Mouse (Mus musculus): ENCODE data around the gene Dctd. TPM values are rescaled to one million over a fixed set of nuclear protein-coding genes. Genes with fewer than 3 reads are reported as not detected.

The Dctd gene
- total and polyA plus RNA-seq, 2 experiments from 2014 or later, result 12.9 to 14.2 TPM

- ATAC-seq (ENCODE audit: low FRiP score) (no peak), DNase-seq (ENCODE audit: low spot score) (peak; percentile 76)
- H3K4me3 ChIP-seq (ENCODE audit: low read depth, low read length), result no peak overlapping the region
- H3K9me3 ChIP-seq (ENCODE audit: low read length), result no peaks in the 10 kb centered on the region
- no peak overlapping the region for H3K4me2 ChIP-seq (ENCODE audit: low read depth, low read length, poor library complexity, severe bottlenecking)
- peaks cover 6% of the 10 kb centered on the region; the same call in 1 of the 2 replicates for H3K4me1 ChIP-seq (ENCODE audit: insufficient read depth, low read length)
- 38% methylated on average over 19 of the region's 19 CpGs for WGBS
- no peak for TF ChIP-seq CTCF (IDR thresholded peaks at IDR 0.05)
- H3K27ac ChIP-seq (ENCODE audit: low read depth, low read length), result no peak overlapping the region
- no peaks in the 10 kb centered on the region; the same call in 1 of the 2 replicates for H3K27me3 ChIP-seq (ENCODE audit: insufficient read depth, low read length)
- H3K36me3 ChIP-seq (ENCODE audit: insufficient read depth, low read length), result no peaks in the 10 kb centered on the region
- no peak overlapping the region for H3K9ac ChIP-seq (replicated peaks; ENCODE audit: low read length, poor library complexity, severe bottlenecking)
Measured at GRCm38 (mm10) chr8:48152062-48152738, 53.3 kb downstream of the Dctd start.

GRCm38 (mm10) chr8:48153360-48154121, 54.6 kb downstream of the Dctd start:
- Histone ChIP-seq H3K4me1 (ENCODE audit: insufficient read depth, low read length) (peaks cover 6% of the 10 kb centered on the region; the same call in 1 of the 2 replicates), H3K4me3 (ENCODE audit: low read depth, low read length) (no peak overlapping the region), H3K36me3 (ENCODE audit: insufficient read depth, low read length) (no peaks in the 10 kb centered on the region), H3K27me3 (ENCODE audit: insufficient read depth, low read length) (peaks cover 6% of the 10 kb centered on the region; the same call in 1 of the 2 replicates), H3K9ac (replicated peaks; ENCODE audit: low read length, poor library complexity, severe bottlenecking) (no peak overlapping the region), H3K27ac (ENCODE audit: low read depth, low read length) (no peak overlapping the region), H3K9me3 (ENCODE audit: low read length) (no peaks in the 10 kb centered on the region), H3K4me2 (ENCODE audit: low read depth, low read length, poor library complexity, severe bottlenecking) (peak overlapping the region; percentile 27)
- DNase-seq (ENCODE audit: low spot score) (peak; percentile 95), ATAC-seq (ENCODE audit: low FRiP score) (peak; percentile 92)
- no peak for TF ChIP-seq CTCF (IDR thresholded peaks at IDR 0.05)
- 9% methylated on average over 15 of the region's 15 CpGs for WGBS

GRCm38 (mm10) chr8:48157718-48158117, 58.8 kb downstream of the Dctd start:
- Histone ChIP-seq H3K27me3 (ENCODE audit: insufficient read depth, low read length) (peaks cover 6% of the 10 kb centered on the region; the same call in 1 of the 2 replicates), H3K9ac (replicated peaks; ENCODE audit: low read length, poor library complexity, severe bottlenecking) (no peak overlapping the region), H3K9me3 (ENCODE audit: low read length) (no peaks in the 10 kb centered on the region), H3K4me3 (ENCODE audit: low read depth, low read length) (no peak overlapping the region), H3K4me1 (ENCODE audit: insufficient read depth, low read length) (peaks cover 6% of the 10 kb centered on the region; the same call in 1 of the 2 replicates), H3K27ac (ENCODE audit: low read depth, low read length) (no peak overlapping the region), H3K36me3 (ENCODE audit: insufficient read depth, low read length) (no peaks in the 10 kb centered on the region), H3K4me2 (ENCODE audit: low read depth, low read length, poor library complexity, severe bottlenecking) (no peak overlapping the region)
- WGBS, result 36% methylated on average over 10 of the region's 10 CpGs
- DNase-seq (ENCODE audit: low spot score) (no peak), ATAC-seq (ENCODE audit: low FRiP score) (no peak)
- no peak for TF ChIP-seq CTCF (IDR thresholded peaks at IDR 0.05)

- H3K27ac ChIP-seq (ENCODE audit: low read depth, low read length), result no peak overlapping the region
- DNase-seq (ENCODE audit: low spot score) (no peak), ATAC-seq (ENCODE audit: low FRiP score) (no peak)
- no peaks in the 10 kb centered on the region for H3K9me3 ChIP-seq (ENCODE audit: low read length)
- no peaks in the 10 kb centered on the region for H3K36me3 ChIP-seq (ENCODE audit: insufficient read depth, low read length)
- TF ChIP-seq CTCF (IDR thresholded peaks at IDR 0.05), result peak; percentile 4; the same call in 1 of the 2 replicates
- H3K4me2 ChIP-seq (ENCODE audit: low read depth, low read length, poor library complexity, severe bottlenecking), result no peak overlapping the region
- peaks cover under 1% of the 10 kb centered on the region; the same call in 1 of the 2 replicates for H3K4me1 ChIP-seq (ENCODE audit: insufficient read depth, low read length)
- H3K4me3 ChIP-seq (ENCODE audit: low read depth, low read length), result no peak overlapping the region
- WGBS, result 67% methylated on average over 15 of the region's 15 CpGs
- H3K27me3 ChIP-seq (ENCODE audit: insufficient read depth, low read length), result peaks cover 6% of the 10 kb centered on the region; the same call in 1 of the 2 replicates
- H3K9ac ChIP-seq (replicated peaks; ENCODE audit: low read length, poor library complexity, severe bottlenecking), result no peak overlapping the region
Measured at GRCm38 (mm10) chr8:48158560-48159217, 59.8 kb downstream of the Dctd start.

GRCm38 (mm10) chr8:48177406-48177805, 78.5 kb downstream of the Dctd start:
- H3K4me2 ChIP-seq (ENCODE audit: low read depth, low read length, poor library complexity, severe bottlenecking), result no peak overlapping the region
- ATAC-seq (ENCODE audit: low FRiP score) (no peak), DNase-seq (ENCODE audit: low spot score) (peak; percentile 24)
- no peak overlapping the region for H3K27ac ChIP-seq (ENCODE audit: low read depth, low read length)
- 83% methylated on average over 4 of the region's 4 CpGs for WGBS
- H3K27me3 ChIP-seq (ENCODE audit: insufficient read depth, low read length), result no peaks in the 10 kb centered on the region
- H3K4me3 ChIP-seq (ENCODE audit: low read depth, low read length), result no peak overlapping the region
- no peaks in the 10 kb centered on the region for H3K36me3 ChIP-seq (ENCODE audit: insufficient read depth, low read length)
- H3K9ac ChIP-seq (replicated peaks; ENCODE audit: low read length, poor library complexity, severe bottlenecking), result no peak overlapping the region
- H3K9me3 ChIP-seq (ENCODE audit: low read length), result no peaks in the 10 kb centered on the region
- TF ChIP-seq CTCF (IDR thresholded peaks at IDR 0.05), result no peak
- H3K4me1 ChIP-seq (ENCODE audit: insufficient read depth, low read length), result no peaks in the 10 kb centered on the region
